Mouse (Mus musculus): Measurements from ENCODE around the gene Sirt6. TPM values are rescaled to one million over a fixed set of nuclear protein-coding genes. Genes with fewer than 3 reads are reported as not detected.

Sirt6 gene
- polyA plus RNA-seq, 1 experiment from 2014 or later = 27.0 TPM

- peaks cover 45% of the 10 kb centered on the region for H3K4me1 ChIP-seq (replicated peaks; ENCODE audit: insufficient read depth, low read length)
- peak; percentile 83 for DNase-seq (ENCODE audit: low spot score)
Observed at GRCm38 (mm10) chr10:81597137-81597950, 30.3 kb downstream of the Sirt6 start.

GRCm38 (mm10) chr10:81596611-81597010, 31.0 kb downstream of the Sirt6 start:
- H3K4me2 ChIP-seq (ENCODE audit: low read length) = peak overlapping the region; percentile 39
- DNase-seq (ENCODE audit: low spot score) (peak; percentile 44), ATAC-seq (replicated peaks; ENCODE audit: low FRiP score, low read depth) (0 out of 2 replicates have a peak, but pooled peaks have one; percentile 0)
- no peaks in the 10 kb centered on the region for H3K9me3 ChIP-seq (replicated peaks; ENCODE audit: low read length)
- no peaks in the 10 kb centered on the region for H3K27me3 ChIP-seq (ENCODE audit: insufficient read depth, low read length)
- H3K4me1 ChIP-seq (replicated peaks; ENCODE audit: insufficient read depth, low read length) = peaks cover 43% of the 10 kb centered on the region
- peak overlapping the region; percentile 1; the same call in 1 of the 2 replicates for H3K4me3 ChIP-seq (replicated peaks; ENCODE audit: low read depth, low read length)
- 0 out of 2 replicates have a peak overlapping the region, but pooled peaks have one; percentile 40 for H3K9ac ChIP-seq (ENCODE audit: low read depth, low read length)
- H3K36me3 ChIP-seq (ENCODE audit: insufficient read depth, low read length) = no peaks in the 10 kb centered on the region
- no peak for TF ChIP-seq CTCF (IDR thresholded peaks at IDR 0.05; ENCODE audit: low read depth)
- 1% methylated on average over 10 of the region's 10 CpGs for WGBS
- peak overlapping the region; percentile 66; the same call in 1 of the 2 replicates for H3K27ac ChIP-seq

More at GRCm38 (mm10) chr10:81597137-81597950, 30.3 kb downstream of the Sirt6 start:
- no peak for TF ChIP-seq CTCF (IDR thresholded peaks at IDR 0.05; ENCODE audit: low read depth)
- 9% methylated on average over 11 of the region's 12 CpGs for WGBS
- peak; percentile 55 for ATAC-seq (replicated peaks; ENCODE audit: low FRiP score, low read depth)
- H3K4me2 ChIP-seq (ENCODE audit: low read length) = peak overlapping the region; percentile 39
- H3K4me3 ChIP-seq (replicated peaks; ENCODE audit: low read depth, low read length) = 0 out of 2 replicates have a peak overlapping the region, but pooled peaks have one; percentile 1
- no peaks in the 10 kb centered on the region for H3K27me3 ChIP-seq (ENCODE audit: insufficient read depth, low read length)
- H3K27ac ChIP-seq = peak overlapping the region; percentile 66
- 0 out of 2 replicates have a peak overlapping the region, but pooled peaks have one; percentile 40 for H3K9ac ChIP-seq (ENCODE audit: low read depth, low read length)
- no peaks in the 10 kb centered on the region for H3K9me3 ChIP-seq (replicated peaks; ENCODE audit: low read length)
- no peaks in the 10 kb centered on the region for H3K36me3 ChIP-seq (ENCODE audit: insufficient read depth, low read length)

GRCm38 (mm10) chr10:81595599-81595998, 32.0 kb downstream of the Sirt6 start:
- H3K36me3 ChIP-seq (ENCODE audit: insufficient read depth, low read length) = no peaks in the 10 kb centered on the region
- no peak overlapping the region for H3K27ac ChIP-seq
- ATAC-seq (replicated peaks; ENCODE audit: low FRiP score, low read depth) (no peak), DNase-seq (ENCODE audit: low spot score) (no peak)
- H3K4me1 ChIP-seq (replicated peaks; ENCODE audit: insufficient read depth, low read length) = peaks cover 35% of the 10 kb centered on the region
- TF ChIP-seq CTCF (IDR thresholded peaks at IDR 0.05; ENCODE audit: low read depth) = no peak
- H3K4me2 ChIP-seq (ENCODE audit: low read length) = no peak overlapping the region
- no peak overlapping the region for H3K9ac ChIP-seq (ENCODE audit: low read depth, low read length)
- WGBS = 46% methylated on average over 5 of the region's 5 CpGs
- no peaks in the 10 kb centered on the region for H3K27me3 ChIP-seq (ENCODE audit: insufficient read depth, low read length)
- H3K9me3 ChIP-seq (replicated peaks; ENCODE audit: low read length) = no peaks in the 10 kb centered on the region
- no peak overlapping the region for H3K4me3 ChIP-seq (replicated peaks; ENCODE audit: low read depth, low read length)

GRCm38 (mm10) chr10:81593935-81594334, 33.7 kb downstream of the Sirt6 start:
- Histone ChIP-seq H3K4me2 (ENCODE audit: low read length) (no peak overlapping the region), H3K9me3 (replicated peaks; ENCODE audit: low read length) (no peaks in the 10 kb centered on the region), H3K9ac (ENCODE audit: low read depth, low read length) (no peak overlapping the region), H3K4me3 (replicated peaks; ENCODE audit: low read depth, low read length) (no peak overlapping the region), H3K4me1 (replicated peaks; ENCODE audit: insufficient read depth, low read length) (peaks cover 33% of the 10 kb centered on the region), H3K27ac (no peak overlapping the region), H3K27me3 (ENCODE audit: insufficient read depth, low read length) (no peaks in the 10 kb centered on the region), H3K36me3 (ENCODE audit: insufficient read depth, low read length) (no peaks in the 10 kb centered on the region)
- ATAC-seq (replicated peaks; ENCODE audit: low FRiP score, low read depth) (no peak), DNase-seq (ENCODE audit: low spot score) (no peak)
- WGBS = 70% methylated on average over 18 of the region's 18 CpGs
- no peak for TF ChIP-seq CTCF (IDR thresholded peaks at IDR 0.05; ENCODE audit: low read depth)

- Histone ChIP-seq H3K27ac (no peak overlapping the region), H3K4me1 (replicated peaks; ENCODE audit: insufficient read depth, low read length) (peaks cover 33% of the 10 kb centered on the region), H3K9me3 (replicated peaks; ENCODE audit: low read length) (no peaks in the 10 kb centered on the region), H3K27me3 (ENCODE audit: insufficient read depth, low read length) (no peaks in the 10 kb centered on the region), H3K36me3 (ENCODE audit: insufficient read depth, low read length) (no peaks in the 10 kb centered on the region), H3K9ac (ENCODE audit: low read depth, low read length) (no peak overlapping the region), H3K4me2 (ENCODE audit: low read length) (no peak overlapping the region), H3K4me3 (replicated peaks; ENCODE audit: low read depth, low read length) (no peak overlapping the region)
- no peak for ATAC-seq (replicated peaks; ENCODE audit: low FRiP score, low read depth)
- no peak for DNase-seq (ENCODE audit: low spot score)
- WGBS = 78% methylated on average over 4 of the region's 4 CpGs
- no peak for TF ChIP-seq CTCF (IDR thresholded peaks at IDR 0.05; ENCODE audit: low read depth)
Observed at GRCm38 (mm10) chr10:81593223-81593622, 34.4 kb downstream of the Sirt6 start.

- no peaks in the 10 kb centered on the region for H3K27me3 ChIP-seq (ENCODE audit: insufficient read depth, low read length)
- ATAC-seq (replicated peaks; ENCODE audit: low FRiP score, low read depth) (no peak), DNase-seq (ENCODE audit: low spot score) (no peak)
- H3K27ac ChIP-seq = no peak overlapping the region
- peaks cover 27% of the 10 kb centered on the region for H3K4me1 ChIP-seq (replicated peaks; ENCODE audit: insufficient read depth, low read length)
- no peak for TF ChIP-seq CTCF (IDR thresholded peaks at IDR 0.05; ENCODE audit: low read depth)
- peaks cover 3% of the 10 kb centered on the region; the same call in 1 of the 2 replicates for H3K36me3 ChIP-seq (ENCODE audit: insufficient read depth, low read length)
- WGBS = 78% methylated on average over 7 of the region's 7 CpGs
- H3K9me3 ChIP-seq (replicated peaks; ENCODE audit: low read length) = no peaks in the 10 kb centered on the region
- H3K4me3 ChIP-seq (replicated peaks; ENCODE audit: low read depth, low read length) = no peak overlapping the region
- H3K4me2 ChIP-seq (ENCODE audit: low read length) = no peak overlapping the region
- no peak overlapping the region for H3K9ac ChIP-seq (ENCODE audit: low read depth, low read length)
Observed at GRCm38 (mm10) chr10:81592631-81593030, 35.0 kb downstream of the Sirt6 start.
